Mouse (Mus musculus) hematopoietic multipotent progenitor cell, adult 10-12 weeks (in vitro differentiated cells): ENCODE measurements around the gene Olfm2. TPM values are rescaled to one million over a fixed set of nuclear protein-coding genes. Genes with fewer than 3 reads are reported as not detected.

Experiments used
- polyA plus RNA-seq: library from polyadenylated mRNA; stranded (reverse); fragments of >175 nt; gene quantifications from 2 replicates; pipeline ENCODE4 v1.2.3, GENCODE M21; 2012; ENCODE audit warnings: low replicate concordance

Olfm2 gene
- polyA plus RNA-seq: 0.10 TPM in 1 of 2 replicates, not detected in the other

GRCm38 (mm10) chr9:20746017-20746660 is at the start of gene Olfm2:
TSS of gene Olfm2 (minus strand) at chr9:20746349.

DNA sequence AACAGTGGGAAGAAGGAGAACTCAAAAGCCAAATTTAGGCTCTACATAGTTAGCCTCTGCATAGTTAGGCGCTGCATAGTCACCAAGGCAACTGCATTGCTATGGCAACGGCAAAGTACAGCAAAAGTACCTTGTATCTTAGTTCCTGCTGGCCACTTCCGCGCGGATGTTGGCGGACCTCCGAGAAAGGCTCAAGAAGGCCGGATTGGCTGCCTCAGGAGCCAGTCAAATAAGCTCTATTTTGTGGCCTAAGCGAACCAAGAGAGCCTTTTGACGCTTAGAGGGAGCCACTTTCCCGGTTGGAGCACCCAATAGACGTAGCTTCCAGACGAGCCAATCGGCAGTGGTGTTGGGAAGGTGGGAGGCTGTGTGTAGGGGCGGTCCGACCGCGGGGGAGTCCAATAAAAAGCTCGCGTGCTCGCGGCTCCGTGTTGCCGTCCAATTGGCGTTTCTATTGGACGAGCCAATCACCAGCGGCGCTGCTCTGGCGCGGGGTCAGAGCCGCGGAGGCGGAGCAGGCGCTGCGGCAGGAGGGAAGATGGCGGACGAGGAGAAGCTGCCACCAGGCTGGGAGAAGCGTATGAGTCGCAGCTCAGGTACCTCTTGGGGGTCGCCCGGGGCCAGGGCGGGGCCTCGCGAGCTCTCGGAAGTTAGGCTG is 94.4 kb downstream of the Olfm2 start, which contains the start of gene Pin1:
Gene Pin1, plus strand, starts transcription at position 494 of the 658 bp plus-strand sequence.

GRCm38 (mm10) chr9:20644360-20645081 is 101.6 kb downstream of the Olfm2 start, which contains the start of gene Fbxl12:
TSS of gene Fbxl12 (minus strand) at chr9:20644767.

GRCm38 (mm10) chr9:20642101-20642895 is 103.9 kb downstream of the Olfm2 start, which contains the start of gene Ubl5:
TSS of gene Ubl5 (plus strand) at chr9:20642878.

Other genes starting within 250 kb of the Olfm2 start
- gene Zfp266, start 224.9 kb downstream of the Olfm2 start, polyA plus RNA-seq: 0.92 and 1.7 TPM in 2 replicates
- gene Zfp846, start 165.1 kb downstream of the Olfm2 start, polyA plus RNA-seq: 6.8 and 10.8 TPM in 2 replicates
- gene Ubl5, start 103.5 kb downstream of the Olfm2 start, polyA plus RNA-seq: 13.0 and 20.5 TPM in 2 replicates
- gene Fbxl12, start 101.6 kb downstream of the Olfm2 start, polyA plus RNA-seq: 38.3 and 85.5 TPM in 2 replicates
- 11.2 and 13.1 TPM in 2 replicates for gene Pin1, start 94.3 kb downstream of the Olfm2 start, polyA plus RNA-seq
- gene Col5a3, start 68.7 kb upstream of the Olfm2 start, polyA plus RNA-seq: 0.94 and 1.0 TPM in 2 replicates
- gene Rdh8, start 72.2 kb upstream of the Olfm2 start, polyA plus RNA-seq: not detected in 2 replicates
- 86.0 and 279 TPM in 2 replicates for gene A230050P20Rik, start 122.3 kb upstream of the Olfm2 start, polyA plus RNA-seq
- gene Angptl6, start 133.4 kb upstream of the Olfm2 start, polyA plus RNA-seq: 2.3 and 3.8 TPM in 2 replicates
- 93.7 and 103 TPM in 2 replicates for gene Ppan, start 141.8 kb upstream of the Olfm2 start, polyA plus RNA-seq
- 192 and 471 TPM in 2 replicates for gene Eif3g, start 152.3 kb upstream of the Olfm2 start, polyA plus RNA-seq
- gene Dnmt1, start 213.5 kb upstream of the Olfm2 start, polyA plus RNA-seq: 59.7 and 61.0 TPM in 2 replicates
- 1.7 and 4.4 TPM in 2 replicates for gene S1pr2, start 230.4 kb upstream of the Olfm2 start, polyA plus RNA-seq